Mouse (Mus musculus) urinary bladder, postnatal 25 days (tissue): ENCODE results near the gene Nckipsd.

Experiments used
- DNase-seq: peaks from one replicate; pipeline ENCODE4 v3.0.0; 2022; ENCODE audit warnings: low spot score

Nckipsd gene

DNA sequence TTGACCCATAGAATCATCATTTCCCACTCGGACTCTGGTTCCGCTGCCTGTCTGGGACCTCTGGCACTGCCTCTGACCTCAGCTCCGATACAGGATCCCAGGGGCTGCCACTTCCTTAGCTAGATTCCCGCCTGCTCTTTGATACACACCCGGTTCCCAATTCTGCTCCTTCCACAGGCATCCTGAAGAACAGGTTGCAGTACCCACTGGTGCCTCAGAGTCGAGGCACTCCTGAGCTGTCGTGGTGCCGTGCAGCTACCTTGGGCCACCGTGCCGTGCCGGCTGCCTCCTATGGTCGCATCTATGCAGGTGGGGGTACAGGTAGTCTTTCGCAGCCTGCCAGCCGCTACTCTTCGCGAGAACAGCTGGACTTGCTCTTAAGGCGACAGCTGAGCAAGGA, 40.3 kb downstream of the Nckipsd start:
- no peak for DNase-seq

DNA sequence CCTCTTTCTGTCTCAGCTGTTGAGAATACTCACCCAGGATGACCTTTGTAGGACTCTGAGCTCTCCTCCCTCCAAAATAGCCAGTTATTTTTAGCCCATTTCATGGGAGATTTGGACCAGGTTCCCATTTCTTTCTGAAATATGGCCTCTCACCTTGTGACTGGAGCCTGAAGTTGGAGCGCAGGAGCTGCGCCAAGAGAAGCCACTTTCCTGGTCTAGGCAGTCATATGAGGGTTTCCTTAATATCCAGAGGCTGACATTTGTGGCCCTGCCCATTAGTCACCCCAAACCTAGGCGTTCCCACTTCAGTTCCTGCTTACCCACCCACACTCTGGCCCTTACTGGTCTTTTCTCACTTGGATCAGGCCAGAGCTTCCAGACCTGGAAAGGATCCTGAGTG, 44.8 kb downstream of the Nckipsd start, which contains the start of gene Slc26a6:
Gene Slc26a6 (plus strand): TSS at position 308 of the 400 bp plus-strand sequence.
- no peak for DNase-seq

DNA sequence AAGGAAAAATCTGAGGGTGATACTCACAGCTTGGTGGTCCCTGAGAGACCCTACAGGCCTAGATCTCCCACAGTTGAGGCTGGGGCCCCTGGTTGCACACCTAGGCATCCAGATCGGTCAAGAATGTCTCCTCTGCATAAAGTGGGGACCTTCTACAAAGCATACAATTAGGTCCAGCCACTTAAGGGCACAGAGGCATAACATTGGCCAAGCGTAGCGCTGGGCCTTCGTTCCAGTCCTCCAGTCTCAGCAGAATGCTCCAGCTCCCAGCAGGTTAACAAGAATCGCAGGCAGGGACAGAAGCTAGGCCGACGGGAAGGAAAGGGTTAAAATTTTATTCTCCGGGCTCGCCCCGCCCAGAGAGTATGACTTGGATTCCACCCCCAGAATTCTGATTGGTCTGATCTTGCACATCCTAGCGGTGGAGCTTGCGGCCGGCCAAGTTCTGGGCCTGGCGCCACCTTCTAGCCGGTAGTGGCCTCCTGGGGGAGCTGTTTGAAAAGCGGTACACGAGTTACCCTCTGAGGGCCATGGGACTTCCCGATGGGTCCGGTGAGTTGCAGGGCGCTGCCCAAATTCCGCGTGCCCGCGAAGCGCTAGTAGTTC, 45.6 kb downstream of the Nckipsd start:
- peak; percentile 78 for DNase-seq

DNA sequence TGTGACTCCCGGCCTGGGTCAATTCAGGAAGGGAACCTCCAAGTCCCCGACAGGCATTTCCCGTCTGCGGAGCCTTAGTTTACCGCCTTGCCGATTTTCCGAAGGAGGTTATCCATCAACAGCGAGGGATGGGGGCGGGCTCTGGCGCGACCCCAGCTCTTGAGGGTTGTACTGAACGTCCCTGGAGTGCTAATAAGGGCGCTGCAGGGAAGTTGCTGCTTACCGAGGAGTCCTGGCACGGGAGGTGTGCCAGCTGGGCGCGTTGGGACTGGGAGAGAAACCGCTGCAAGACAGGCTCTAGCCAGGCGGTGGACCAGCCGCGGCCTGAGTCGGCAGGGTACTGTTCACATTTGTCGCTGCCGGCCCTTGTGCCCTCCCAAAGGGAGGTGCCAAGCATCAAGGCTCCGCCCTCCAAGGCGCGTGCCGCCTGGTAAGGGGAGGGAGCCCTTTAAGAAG, 46.1 kb downstream of the Nckipsd start:
- DNase-seq, result peak; percentile 75

DNA sequence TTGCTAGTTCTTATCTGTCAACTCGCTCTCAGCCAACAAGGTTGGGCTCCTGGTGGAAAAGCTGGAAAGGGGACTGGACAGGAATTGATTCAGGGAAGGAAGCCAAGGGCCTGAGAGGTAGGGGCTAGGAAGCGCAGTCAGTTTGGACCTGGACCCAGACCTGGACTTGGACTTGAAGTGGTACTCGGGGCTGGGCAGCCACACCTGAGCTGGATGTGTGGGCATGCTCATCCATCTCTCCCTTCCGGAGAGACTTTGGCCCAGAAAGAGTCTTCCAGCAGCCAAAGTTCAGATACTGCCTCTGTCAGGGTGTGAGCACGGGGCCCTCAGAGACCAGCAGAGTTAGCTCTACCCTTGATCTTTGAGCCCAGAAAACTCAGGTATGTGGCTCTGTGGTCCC, 47.2 kb downstream of the Nckipsd start:
- DNase-seq, result no peak

DNA sequence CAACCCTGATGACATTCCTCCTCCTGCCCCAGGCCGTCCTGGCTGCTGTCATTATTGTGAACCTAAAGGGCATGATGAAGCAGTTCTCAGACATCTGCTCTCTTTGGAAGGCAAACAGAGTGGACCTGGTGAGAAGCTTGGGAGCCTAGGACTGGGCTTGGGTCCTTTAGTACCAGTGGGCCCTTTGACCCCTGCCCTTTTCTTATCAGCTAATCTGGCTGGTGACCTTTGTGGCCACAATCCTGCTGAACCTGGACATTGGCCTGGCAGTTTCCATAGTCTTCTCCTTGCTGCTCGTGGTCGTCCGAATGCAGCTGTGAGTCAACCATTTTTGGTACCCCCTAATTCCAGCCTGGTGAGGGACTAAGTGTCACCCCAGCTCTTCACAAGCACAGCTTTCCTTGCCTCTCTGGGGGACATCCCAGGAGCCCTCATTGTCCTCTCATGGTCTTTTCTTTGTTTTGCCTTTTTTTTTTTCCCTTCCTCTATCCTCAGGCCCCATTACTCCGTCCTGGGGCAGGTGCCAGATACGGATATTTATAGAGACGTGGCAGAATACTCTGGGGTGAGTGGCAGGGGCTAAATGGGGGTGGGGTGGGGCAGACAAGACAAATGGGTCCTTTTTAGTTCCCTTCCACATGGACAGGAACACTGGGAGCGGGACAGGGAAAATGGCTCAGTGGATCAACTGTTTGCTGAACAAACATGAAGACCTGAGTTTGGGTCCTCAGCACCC, 50.8 kb downstream of the Nckipsd start:
- DNase-seq, result no peak
